Mouse (Mus musculus) thymus, adult 18-20 months (tissue): ENCODE results near the gene Adcy3.

Source experiments
- DNase-seq, 2 experiments: peaks; one replicate each; pipeline ENCODE4 v3.0.0; 2022; ENCODE audit warnings: mixed read lengths in 2 of 2

Gene Adcy3

DNA sequence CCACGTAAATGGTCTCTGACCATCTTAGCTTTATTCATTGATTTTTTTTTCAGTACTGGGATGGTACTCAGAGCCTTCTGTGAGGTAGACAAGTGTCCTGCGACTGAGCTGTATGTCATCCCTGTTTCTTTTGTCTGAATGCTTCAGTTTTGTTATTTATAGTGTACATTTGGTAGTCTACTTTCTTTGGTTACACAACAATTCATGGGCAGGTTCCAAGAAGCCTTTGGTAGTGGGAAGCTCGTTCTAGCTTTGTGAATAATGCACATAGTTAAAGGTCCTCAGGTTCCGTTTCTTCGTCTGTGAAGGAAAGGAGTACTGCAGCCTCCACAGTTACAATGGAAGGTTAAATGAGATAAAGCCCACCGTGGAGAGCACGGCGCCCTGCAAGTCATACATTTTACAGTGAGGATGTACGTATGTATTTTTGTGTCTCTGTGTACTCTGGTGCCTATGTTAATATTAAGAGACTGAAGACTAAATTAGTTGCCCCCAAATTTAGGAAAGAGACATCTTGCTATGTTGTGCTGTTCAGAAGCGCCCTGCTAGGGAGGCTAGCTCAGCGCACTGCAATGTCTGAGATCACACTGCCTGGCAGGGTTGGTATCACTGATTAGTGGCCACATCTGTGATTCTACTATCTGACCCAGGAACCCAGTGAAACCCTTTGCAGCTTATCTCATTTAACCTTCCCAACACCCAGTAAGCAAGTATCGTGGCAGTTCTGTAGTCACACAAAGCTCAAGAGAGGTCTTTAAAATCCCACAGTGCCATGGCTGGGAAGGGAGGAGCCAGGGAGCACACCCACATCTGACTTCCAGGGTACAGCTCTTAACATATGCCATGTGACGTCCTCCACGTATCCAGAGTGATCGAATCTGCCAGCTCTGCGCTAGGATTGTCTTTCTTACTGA lies 120.1 kb downstream of the Adcy3 start:
- no peak for DNase-seq
